In genomic region chr6:131382232-131382983, GRCm38 (mm10) we compare ENCODE assay signal across 8 mouse cellular contexts. TPM values are rescaled to one million over a fixed set of nuclear protein-coding genes. Genes with fewer than 3 reads are reported as not detected.
A peak's percentile ranks its signal among the peaks of the same experiment; 100 is the strongest.
DNase-seq lines count a peak whose midpoint lies in the region; ATAC-seq lines count a peak whose summit lies in the region.

No protein-coding gene starts in this region.

- ATAC-seq in heart, embryonic 12.5 days (ENCODE audit: insufficient number of reproducible peaks, low FRiP score) = peak; percentile 43; the same call in 1 of the 2 replicates

- no peak overlapping the region for H3K9ac ChIP-seq in heart, embryonic 12.5 days

- H3K9me3 ChIP-seq in heart, embryonic 12.5 days (replicated peaks) = no peaks in the 10 kb centered on the region

- H3K27ac ChIP-seq in heart, embryonic 12.5 days (ENCODE audit: poor library complexity, severe bottlenecking) = no peak overlapping the region

- H3K36me3 ChIP-seq in heart, embryonic 12.5 days = peaks cover 37% of the 10 kb centered on the region

- H3K4me1 ChIP-seq in heart, embryonic 12.5 days (replicated peaks) = peaks cover 37% of the 10 kb centered on the region

- no peak overlapping the region for H3K4me3 ChIP-seq in heart, embryonic 12.5 days

- WGBS in heart, embryonic 12.5 days = 57% methylated on average over 14 of the region's 14 CpGs

- DNase-seq in ovary, adult 18-20 months (ENCODE audit: low spot score) = peak; percentile 9
- DNase-seq in ovary, postnatal 10 days (ENCODE audit: low spot score) = no peak
- DNase-seq in cerebellum, adult 9-10 months = peak; percentile 75
- DNase-seq in kidney, postnatal 36 days = peak; percentile 54 to 70
- DNase-seq in retina, adult 2 months (ENCODE audit: low read depth, low spot score) = peak; percentile 81
- DNase-seq in yolk sac, embryonic 10.5 days (ENCODE audit: low spot score) = no peak
- DNase-seq in left cerebral cortex, adult 18-20 months (ENCODE audit: low spot score in 2 of 2) = no peak

- no peak overlapping the region for H3K4me2 ChIP-seq in heart, embryonic 12.5 days

- H3K27me3 ChIP-seq in heart, embryonic 12.5 days (replicated peaks) = no peaks in the 10 kb centered on the region

RNA-seq across cellular contexts. Expression of gene Ybx3, which starts 5.9 kb away (rescaled TPM):
- 47.9 and 52.6 TPM in 2 replicates for polyA plus RNA-seq in heart, embryonic 12.5 days (2016; fragmentation: Nextera tagmentation; extraction: Ambion mirVana)
- 10 to 100 TPM; 43.0 to 44.9 TPM for total RNA-seq in left cerebral cortex, adult 18-20 months (2021)

RNA-seq across cellular contexts. Expression of gene Styk1, which starts 29.0 kb away (rescaled TPM):
- polyA plus RNA-seq in heart, embryonic 12.5 days (2016; fragmentation: Nextera tagmentation; extraction: Ambion mirVana) = 0.40 and 1.6 TPM in 2 replicates
- total RNA-seq in left cerebral cortex, adult 18-20 months (2021) = under 1 TPM; 0.21 to 0.46 TPM

Comparison
In these comparisons a context has a peak if more than half of its experiments do, and no peak if none do; other contexts are left out.
1. DNase-seq: peak in ovary, adult 18-20 months (single experiment), cerebellum, adult 9-10 months (single experiment), kidney, postnatal 36 days (2 of 2) and retina, adult 2 months (single experiment); none in ovary, postnatal 10 days (single experiment), yolk sac, embryonic 10.5 days (single experiment) and left cerebral cortex, adult 18-20 months (0 of 2).